Mouse (Mus musculus) CD4-positive, CD25-positive, alpha-beta regulatory T cell, adult 2 months (primary cell): ENCODE results near the gene Galnt17.

Source experiments
- DNase-seq: peaks from one replicate; pipeline ENCODE4 v3.0.0-alpha.2; 2012; ENCODE audit warnings: low read depth, low spot score

Galnt17 gene

DNA sequence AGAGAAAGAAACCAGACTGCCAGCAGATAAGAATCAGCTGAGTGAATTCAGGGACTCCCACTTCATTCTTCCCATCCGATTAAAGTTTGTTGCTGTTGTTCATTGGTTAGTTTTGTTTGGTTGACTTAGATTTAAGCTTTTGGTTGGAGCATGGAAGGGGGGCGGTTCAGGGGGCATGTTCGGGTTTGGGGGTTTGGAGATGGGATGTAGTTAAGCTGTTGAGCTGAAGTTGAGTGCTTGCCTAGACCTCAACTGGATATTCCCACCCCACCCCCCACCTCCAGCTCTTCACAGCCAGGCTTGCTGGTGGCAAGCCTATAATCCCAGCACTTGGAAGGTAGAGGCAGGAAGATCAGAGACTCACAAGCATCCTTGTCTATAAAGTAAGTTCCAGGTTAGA, at the start of gene Galnt17:
Galnt17 (minus strand) TSS at position 101 of the 400 bp plus-strand sequence.
- DNase-seq: no peak

- DNase-seq: no peak
These were observed 26.2 kb upstream of the Galnt17 start for GRCm38 (mm10) chr5:131334536-131334935.

DNA sequence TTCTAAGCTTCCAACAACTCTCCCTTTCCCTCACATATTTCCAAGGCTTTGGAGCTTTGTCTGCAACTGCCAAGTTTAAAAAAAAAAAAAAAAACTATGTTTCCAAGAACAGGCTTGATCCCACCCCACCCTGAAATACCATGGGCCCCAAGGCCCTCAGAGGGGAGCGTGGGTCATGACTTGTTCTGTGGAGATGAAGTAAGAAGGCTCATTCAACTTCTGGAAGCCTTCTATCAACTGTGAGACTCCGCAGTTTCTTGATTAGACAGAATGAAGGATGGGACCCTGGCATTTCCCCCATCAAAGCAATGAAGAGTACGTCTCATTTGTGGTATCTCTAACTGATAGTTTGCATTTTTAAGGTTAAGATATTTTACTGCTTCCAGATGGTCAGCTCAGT, 13.0 kb upstream of the Galnt17 start:
- DNase-seq: no peak

DNA sequence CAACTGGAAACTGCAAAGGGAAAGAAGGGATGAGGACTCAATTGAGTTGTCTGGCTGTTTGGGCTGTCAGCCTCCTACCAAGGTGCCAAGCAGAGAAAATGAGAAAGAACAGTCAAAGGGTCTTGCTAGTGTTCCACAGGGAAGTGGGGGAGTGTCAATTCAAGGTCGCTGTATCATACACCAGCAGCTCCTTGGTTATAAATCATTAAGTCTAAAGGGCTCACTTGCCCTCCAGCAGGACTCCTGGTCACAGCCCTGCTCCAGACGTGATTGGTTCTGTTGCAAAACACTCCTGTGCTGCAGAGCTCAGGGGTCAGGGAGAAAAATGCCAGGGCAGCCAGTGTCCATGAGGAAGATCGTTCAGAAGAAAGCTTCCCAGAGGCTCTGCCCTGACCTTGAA, 11.3 kb upstream of the Galnt17 start:
- no peak for DNase-seq

GRCm38 (mm10) chr5:131319141-131319540, 10.8 kb upstream of the Galnt17 start:
- no peak for DNase-seq

- DNase-seq: no peak
These were observed 6.7 kb upstream of the Galnt17 start for GRCm38 (mm10) chr5:131315016-131315415.

DNA sequence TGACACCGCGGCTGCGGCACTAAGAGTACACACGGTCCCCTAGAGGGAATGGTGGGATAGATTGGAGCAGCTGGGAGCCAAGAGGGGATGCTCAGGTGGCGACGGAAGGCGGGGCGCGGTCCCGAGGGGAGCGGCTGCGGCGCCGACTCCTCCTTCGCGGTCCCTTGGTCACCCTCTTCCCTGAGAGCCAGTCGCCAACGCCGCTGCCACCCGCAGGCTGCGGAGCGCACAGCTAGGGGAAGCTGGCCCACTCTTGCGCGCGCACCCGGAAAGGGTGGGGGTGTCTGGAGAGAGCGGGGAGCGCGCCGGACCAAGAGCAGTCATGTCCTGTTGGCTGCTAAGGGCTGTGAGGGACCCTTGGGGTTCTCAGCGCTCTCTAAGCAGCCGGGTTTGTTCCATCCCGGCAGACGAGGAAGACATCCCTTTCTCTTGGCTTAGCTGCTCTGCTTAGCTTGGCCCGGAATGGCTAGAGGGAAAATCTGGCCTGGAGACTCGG, 593 bp downstream of the Galnt17 start:
- DNase-seq: no peak

DNA sequence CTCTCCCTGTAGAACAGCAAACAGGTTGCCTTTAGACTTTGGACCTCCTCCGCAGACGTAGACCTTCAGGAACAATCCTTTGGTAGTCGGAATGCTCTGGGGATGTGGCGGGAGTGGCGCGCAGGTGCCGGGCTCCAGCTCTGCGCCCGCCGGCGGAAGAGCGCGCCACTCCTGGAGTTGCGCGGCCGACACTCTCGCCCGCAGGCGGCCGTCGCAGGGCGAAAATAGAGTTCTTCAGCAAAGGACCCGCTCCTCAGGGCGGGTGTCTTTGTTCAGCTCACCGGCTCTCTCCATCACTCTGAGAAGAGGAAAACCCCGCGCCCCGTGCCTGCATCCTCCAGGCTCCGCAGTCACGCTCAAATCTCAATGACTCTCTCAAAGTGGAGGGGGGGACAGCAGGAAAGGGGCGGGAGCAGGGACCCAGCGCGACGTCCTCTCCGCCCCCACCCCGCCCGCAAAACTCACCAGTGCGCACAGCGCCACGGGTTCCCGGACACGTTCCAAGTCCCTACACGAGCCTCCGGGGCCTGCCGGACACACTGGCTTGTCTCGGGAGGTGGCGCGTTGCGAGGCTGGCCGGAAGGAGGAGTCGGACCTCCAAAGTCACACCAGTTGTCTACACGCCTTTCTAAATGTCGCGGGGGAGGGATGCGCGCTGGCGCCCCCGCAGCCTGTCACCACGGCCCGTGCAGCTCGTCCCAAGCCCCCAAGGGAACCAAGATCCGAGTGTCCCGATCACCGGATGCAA, 1.2 kb downstream of the Galnt17 start:
- no peak for DNase-seq

- DNase-seq: no peak
These were observed 1.9 kb downstream of the Galnt17 start for GRCm38 (mm10) chr5:131306321-131306907.

DNA sequence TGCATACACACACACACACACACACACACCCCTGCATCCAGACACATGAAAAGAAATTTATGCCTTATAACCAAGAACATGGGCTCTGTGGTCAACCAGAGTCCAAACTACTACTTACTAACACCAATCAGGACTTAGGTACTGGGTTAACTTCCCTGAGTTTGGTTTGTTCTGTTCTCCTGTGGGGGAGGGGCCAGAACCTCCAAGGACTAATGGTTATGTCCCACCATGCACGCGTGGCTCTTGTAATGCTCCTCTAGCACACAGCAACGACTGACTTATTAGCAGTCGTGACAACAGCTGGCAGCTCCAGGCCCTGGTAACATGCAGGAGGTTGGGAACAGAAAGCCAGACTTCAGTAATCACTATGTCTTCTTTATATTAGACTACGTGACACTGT, 3.1 kb downstream of the Galnt17 start:
- DNase-seq: no peak

- no peak for DNase-seq
These were observed 6.8 kb downstream of the Galnt17 start for GRCm38 (mm10) chr5:131301526-131301925.

GRCm38 (mm10) chr5:131293726-131294449, 14.4 kb downstream of the Galnt17 start:
- DNase-seq: no peak

GRCm38 (mm10) chr5:131287091-131287490, 21.2 kb downstream of the Galnt17 start:
- DNase-seq: no peak

DNA sequence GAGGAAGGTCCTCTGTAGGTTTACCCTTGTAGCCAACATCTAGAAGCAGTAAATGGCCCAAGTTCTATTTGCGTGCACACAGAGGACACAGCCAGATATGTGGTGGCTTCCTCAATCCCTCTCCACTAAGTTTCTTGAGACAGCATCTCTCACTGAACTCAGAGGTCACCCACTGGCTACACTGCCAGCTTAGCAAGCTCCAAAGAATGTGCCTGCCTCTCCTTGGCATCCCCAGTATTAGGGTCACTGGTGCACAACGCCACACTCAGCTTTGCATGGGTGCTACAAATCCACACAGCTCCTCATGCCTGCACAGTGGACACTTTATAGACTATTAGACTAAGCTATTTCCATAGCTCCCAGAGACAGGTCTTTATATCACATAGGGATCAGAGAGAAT, 21.6 kb downstream of the Galnt17 start:
- no peak for DNase-seq

DNA sequence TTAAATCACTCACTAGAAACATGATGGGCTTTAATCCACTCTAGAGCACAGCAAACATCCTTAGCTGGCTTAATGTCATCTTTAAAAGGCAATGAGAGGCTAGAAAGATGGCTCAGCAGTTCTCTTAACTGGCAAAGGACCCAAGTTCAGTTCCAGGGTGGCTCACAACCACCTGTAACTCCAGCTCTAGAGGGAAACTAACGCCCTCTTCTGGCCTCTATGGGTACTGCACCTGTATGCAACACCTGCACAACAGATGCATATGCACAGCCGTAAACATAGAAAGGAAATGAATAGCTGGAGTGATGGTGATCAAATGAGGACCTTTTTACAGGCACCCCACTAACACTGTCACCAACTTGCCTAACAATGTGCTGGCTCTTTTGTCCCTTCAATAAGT, 27.9 kb downstream of the Galnt17 start:
- DNase-seq: no peak

- no peak for DNase-seq
These were observed 29.0 kb downstream of the Galnt17 start for GRCm38 (mm10) chr5:131279286-131279685.

DNA sequence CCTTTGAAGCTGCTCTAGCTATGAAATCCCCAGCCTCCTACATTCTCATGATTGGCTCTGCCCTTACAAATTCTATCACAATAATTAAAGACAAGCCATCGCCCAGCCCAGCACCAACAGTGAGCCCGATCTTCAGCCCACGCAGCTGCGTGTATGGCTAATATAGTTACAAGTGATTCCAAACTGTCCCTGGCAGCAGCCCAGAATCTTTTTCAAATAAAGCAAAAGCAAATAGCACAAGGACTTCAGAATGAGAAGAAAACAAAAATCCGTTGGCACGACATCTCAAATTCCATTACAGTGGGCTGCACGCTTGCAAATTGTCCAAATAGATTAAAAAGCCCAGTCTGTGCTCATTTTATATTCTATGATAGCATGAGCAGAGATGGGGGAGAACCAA, 31.1 kb downstream of the Galnt17 start:
- DNase-seq: no peak

- no peak for DNase-seq
These were observed 42.0 kb downstream of the Galnt17 start for GRCm38 (mm10) chr5:131266291-131266690.

DNA sequence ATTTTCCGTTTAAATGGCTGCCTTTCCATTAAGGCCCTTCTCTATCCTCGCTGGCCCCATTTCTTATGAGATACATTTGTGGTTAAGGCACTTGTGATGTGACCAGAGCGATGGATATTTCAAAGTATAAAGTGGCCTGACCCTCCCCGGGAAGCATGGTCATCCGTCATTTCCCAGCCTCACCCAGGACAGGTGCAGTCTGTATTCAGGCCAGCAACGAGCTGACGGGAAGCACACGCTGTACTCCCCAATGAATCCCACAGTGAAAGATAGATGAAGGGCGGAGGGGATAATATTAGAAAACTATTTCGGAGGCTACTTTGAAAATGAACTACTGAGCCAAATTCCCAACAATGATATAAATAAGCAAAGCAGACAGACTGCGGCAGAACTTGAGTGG, 44.2 kb downstream of the Galnt17 start:
- no peak for DNase-seq

- no peak for DNase-seq
These were observed 57.3 kb downstream of the Galnt17 start for GRCm38 (mm10) chr5:131250701-131251636.

DNA sequence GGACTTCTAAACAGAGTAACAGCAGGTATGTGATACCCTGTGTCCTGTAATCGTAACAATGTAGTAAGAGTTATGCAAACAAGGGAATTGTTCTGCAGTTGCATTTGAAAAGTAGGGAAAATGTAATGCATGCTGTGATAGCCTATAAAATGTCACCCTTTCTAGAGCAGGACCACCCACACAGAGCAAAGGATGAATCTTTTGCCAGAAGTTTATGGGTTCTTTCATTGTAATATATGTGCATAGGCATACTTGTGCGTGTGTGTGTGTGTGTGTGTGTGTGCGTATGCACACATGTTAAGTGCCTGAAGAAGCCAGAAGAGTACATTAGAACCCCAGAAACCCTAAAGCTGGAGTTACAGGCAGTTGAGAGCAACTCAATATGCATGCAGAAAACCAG, 59.9 kb downstream of the Galnt17 start:
- no peak for DNase-seq

- DNase-seq: no peak
These were observed 61.7 kb downstream of the Galnt17 start for GRCm38 (mm10) chr5:131246591-131246990.
